Mouse (Mus musculus) forebrain, embryonic 11.5 days (tissue): ENCODE measurements around the gene Slfn8. TPM values are rescaled to one million over a fixed set of nuclear protein-coding genes. Genes with fewer than 3 reads are reported as not detected.

Experiments used
- ATAC-seq: fragments of 200-750 bp; cut with Nextera tagmentation; replicated peaks from 2 replicates; pipeline ENCODE4 v1.8.0; 2017; ENCODE audit warnings: moderate TSS enrichment; ENCODE audit not compliant: low FRiP score
- DNase-seq: peaks from one replicate; pipeline ENCODE4 v3.0.0-alpha.2; 2017; ENCODE audit warnings: low spot score
- H3K27ac ChIP-seq: fragments of 300-500 bp; sonication (generic); 2 replicates; pipeline ENCODE4 v1.5.1; 2014; ENCODE audit warnings: low read depth, low read length
- H3K27me3 ChIP-seq: fragments of 300-500 bp; sonication (generic); 2 replicates; pipeline ENCODE4 v1.6.1; 2014; ENCODE audit warnings: mild to moderate bottlenecking, low read length, mixed read lengths; ENCODE audit not compliant: control insufficient read depth, insufficient read depth
- H3K36me3 ChIP-seq: fragments of 300-500 bp; sonication (generic); 2 replicates; pipeline ENCODE4 v1.6.1; 2014; ENCODE audit warnings: mild to moderate bottlenecking, low read length, moderate library complexity, mixed read lengths; ENCODE audit not compliant: control insufficient read depth, insufficient read depth
- H3K4me1 ChIP-seq: fragments of 300-500 bp; sonication (generic); replicated peaks from 2 replicates; pipeline ENCODE4 v1.6.1; 2014; ENCODE audit warnings: low read length, mixed read lengths; ENCODE audit not compliant: control insufficient read depth, insufficient read depth
- H3K4me2 ChIP-seq: fragments of 300-500 bp; sonication (generic); 2 replicates; pipeline ENCODE4 v1.6.1; 2014; ENCODE audit warnings: low read depth, mild to moderate bottlenecking, low read length, moderate library complexity, mixed read lengths; ENCODE audit not compliant: severe bottlenecking
- H3K4me3 ChIP-seq: fragments of 300-500 bp; sonication (generic); 2 replicates; pipeline ENCODE4 v1.5.1; 2014; ENCODE audit warnings: low read depth, low read length
- H3K9ac ChIP-seq: fragments of 300-500 bp; sonication (generic); 2 replicates; pipeline ENCODE4 v1.6.1; 2014; ENCODE audit warnings: low read length
- H3K9me3 ChIP-seq: fragments of 300-500 bp; sonication (generic); 2 replicates; pipeline ENCODE4 v1.6.1; 2016; ENCODE audit warnings: low read length, mixed read lengths; ENCODE audit not compliant: control insufficient read depth
- WGBS: fragments of 180-500 bp; shearing (Covaris S2); extraction: QIAGEN DNeasy Blood & Tissue Kit; methylation state at CpG from one replicate; pipeline ENCODE4 v1.1.7; 2014; 5-methylcytosine and 5-hydroxymethylcytosine counted together
- microRNA-seq: library from miRNA; unstranded; fragments of <30 nt; microRNA quantifications from one replicate; pipeline ENCODE4, GENCODE M21; 2016; ENCODE audit not compliant: insufficient number of aligned reads
- polyA plus RNA-seq: library from polyadenylated mRNA; unstranded; fragments of >200 nt; fragmentation: Nextera tagmentation; extraction: Ambion mirVana; gene quantifications from 2 replicates; pipeline ENCODE4 v1.2.1, GENCODE M21; 2014

Gene Slfn8
- polyA plus RNA-seq, 1 experiment from 2014 or later = 0.15 TPM

- no peak overlapping the region for H3K9ac ChIP-seq
- H3K4me3 ChIP-seq = no peak overlapping the region
- no peaks in the 10 kb centered on the region for H3K9me3 ChIP-seq
- no peaks in the 10 kb centered on the region for H3K36me3 ChIP-seq
- H3K4me1 ChIP-seq = no peaks in the 10 kb centered on the region
- ATAC-seq = no peak
- no peak overlapping the region for H3K27ac ChIP-seq
- WGBS = 66% methylated on average over 9 of the region's 9 CpGs
- peaks cover 24% of the 10 kb centered on the region for H3K27me3 ChIP-seq
- no peak for DNase-seq
- no peak overlapping the region for H3K4me2 ChIP-seq
Measured at GRCm38 (mm10) chr11:82952612-82953542, 67.7 kb downstream of the Slfn8 start.

Small RNAs within 50 kb of the gene (microRNA-seq; reads per million reads assigned to microRNA genes)
- gene Gm27598 (not detected), gene Mir7679 (not detected)

Other genes with a start within 250 kb of the Slfn8 start
- gene Lig3, start 239.7 kb downstream of the Slfn8 start, polyA plus RNA-seq = 57.0 and 58.4 TPM in 2 replicates
- 17.0 and 18.4 TPM in 2 replicates for gene Rffl, start 149.6 kb downstream of the Slfn8 start, polyA plus RNA-seq
- gene Rad51d, start 130.2 kb downstream of the Slfn8 start, polyA plus RNA-seq = 15.6 and 17.4 TPM in 2 replicates
- gene Fndc8, start 128.7 kb downstream of the Slfn8 start, polyA plus RNA-seq = 0.44 and 0.48 TPM in 2 replicates
- 31.9 and 34.8 TPM in 2 replicates for gene Nle1, start 112.4 kb downstream of the Slfn8 start, polyA plus RNA-seq
- gene Unc45b, start 110.3 kb downstream of the Slfn8 start, polyA plus RNA-seq = 0.20 and 0.41 TPM in 2 replicates
- 0.28 and 0.40 TPM in 2 replicates for gene Slfn5, start 69.5 kb downstream of the Slfn8 start, polyA plus RNA-seq
- 9.3 and 9.8 TPM in 2 replicates for gene Slfn9, start 29.0 kb downstream of the Slfn8 start, polyA plus RNA-seq
- gene Slfn2, start 44.3 kb upstream of the Slfn8 start, polyA plus RNA-seq = 0.89 and 1.6 TPM in 2 replicates
- not detected in 2 replicates for gene Slfn1, start 96.0 kb upstream of the Slfn8 start, polyA plus RNA-seq
- not detected in 2 replicates for gene Slfn4, start 154.4 kb upstream of the Slfn8 start, polyA plus RNA-seq
- gene Slfn3, start 170.5 kb upstream of the Slfn8 start, polyA plus RNA-seq = 0.49 and 0.52 TPM in 2 replicates